Mouse (Mus musculus): ENCODE measurements around the gene Nxt2.

- TF ChIP-seq CTCF (IDR thresholded peaks at IDR 0.05; ENCODE audit: control insufficient read depth, insufficient read depth, insufficient replicate concordance, low read depth, low read length) (peak; percentile 2; the same call in 1 of the 2 replicates), POLR2A (IDR thresholded peaks at IDR 0.05; ENCODE audit: control insufficient read depth, low read depth, low read length) (no peak)
Observed at GRCm38 (mm10) chrX:142200295-142200694, 26.3 kb upstream of the Nxt2 start.

Data from testis, adult 2 months (tissue).